ENCODE assay signal across 8 mouse cellular contexts in genomic region chr11:96827917-96828316, GRCm38 (mm10). TPM values are rescaled to one million over a fixed set of nuclear protein-coding genes. Genes with fewer than 3 reads are reported as not detected.
DNase-seq lines count a peak whose midpoint lies in the region; ATAC-seq lines count a peak whose summit lies in the region.

No protein-coding gene starts in this region.

- 65% methylated on average over 9 of the region's 9 CpGs for WGBS in lung, embryonic 15.5 days
- 73% methylated on average over 9 of the region's 9 CpGs for WGBS in embryonic facial prominence, embryonic 15.5 days
- 68% methylated on average over 9 of the region's 9 CpGs for WGBS in hindbrain, embryonic 15.5 days
- WGBS in neural tube, embryonic 12.5 days, result 77% methylated on average over 9 of the region's 9 CpGs

- H3K27ac ChIP-seq in lung, embryonic 15.5 days, result no peak overlapping the region
- H3K27ac ChIP-seq in embryonic facial prominence, embryonic 15.5 days (replicated peaks), result peak overlapping the region; percentile 34
- H3K27ac ChIP-seq in hindbrain, embryonic 15.5 days (replicated peaks), result peak overlapping the region; percentile 31; the same call in 1 of the 2 replicates
- H3K27ac ChIP-seq in neural tube, embryonic 12.5 days, result no peak overlapping the region

- peak overlapping the region; percentile 8; the same call in 1 of the 2 replicates for H3K4me3 ChIP-seq in lung, embryonic 15.5 days
- peak overlapping the region; percentile 9; the same call in 1 of the 2 replicates for H3K4me3 ChIP-seq in embryonic facial prominence, embryonic 15.5 days (replicated peaks)
- H3K4me3 ChIP-seq in hindbrain, embryonic 15.5 days, result 0 out of 2 replicates have a peak overlapping the region, but pooled peaks have one; percentile 7
- H3K4me3 ChIP-seq in neural tube, embryonic 12.5 days, result no peak overlapping the region

- H3K27me3 ChIP-seq in lung, embryonic 15.5 days, result no peaks in the 10 kb centered on the region
- no peaks in the 10 kb centered on the region for H3K27me3 ChIP-seq in embryonic facial prominence, embryonic 15.5 days
- no peaks in the 10 kb centered on the region for H3K27me3 ChIP-seq in hindbrain, embryonic 15.5 days
- no peaks in the 10 kb centered on the region for H3K27me3 ChIP-seq in neural tube, embryonic 12.5 days (replicated peaks)

- H3K36me3 ChIP-seq in lung, embryonic 15.5 days, result peaks cover 15% of the 10 kb centered on the region
- H3K36me3 ChIP-seq in embryonic facial prominence, embryonic 15.5 days, result peaks cover 15% of the 10 kb centered on the region
- peaks cover 2% of the 10 kb centered on the region; the same call in 1 of the 2 replicates for H3K36me3 ChIP-seq in hindbrain, embryonic 15.5 days
- peaks cover 17% of the 10 kb centered on the region for H3K36me3 ChIP-seq in neural tube, embryonic 12.5 days

- H3K4me2 ChIP-seq in lung, embryonic 15.5 days, result peak overlapping the region; percentile 65
- peak overlapping the region; percentile 87 for H3K4me2 ChIP-seq in embryonic facial prominence, embryonic 15.5 days (replicated peaks)
- H3K4me2 ChIP-seq in hindbrain, embryonic 15.5 days, result peak overlapping the region; percentile 86
- peak overlapping the region; percentile 97 for H3K4me2 ChIP-seq in neural tube, embryonic 12.5 days (replicated peaks)

- DNase-seq in lung, postnatal 10 days, result no peak
- no peak for DNase-seq in adrenal gland, adult 18-20 months (ENCODE audit: low spot score in 2 of 2)
- no peak for DNase-seq in right cerebral cortex, adult 18-20 months
- no peak for DNase-seq in spleen, postnatal 14 days (ENCODE audit: low spot score in 2 of 2)

- ATAC-seq in lung, embryonic 15.5 days (ENCODE audit: borderline replicate concordance, extremely low read depth, low FRiP score, low TSS enrichment), result no peak
- ATAC-seq in embryonic facial prominence, embryonic 15.5 days (ENCODE audit: insufficient number of reproducible peaks, low FRiP score, low TSS enrichment, low read depth), result no peak
- ATAC-seq in hindbrain, embryonic 15.5 days (ENCODE audit: low FRiP score, low read depth), result no peak
- ATAC-seq in neural tube, embryonic 12.5 days (ENCODE audit: low FRiP score, low read depth), result no peak

- H3K4me1 ChIP-seq in lung, embryonic 15.5 days, result peaks cover 59% of the 10 kb centered on the region
- H3K4me1 ChIP-seq in embryonic facial prominence, embryonic 15.5 days, result peaks cover 62% of the 10 kb centered on the region
- H3K4me1 ChIP-seq in hindbrain, embryonic 15.5 days (replicated peaks), result peaks cover 65% of the 10 kb centered on the region
- peaks cover 63% of the 10 kb centered on the region for H3K4me1 ChIP-seq in neural tube, embryonic 12.5 days

- no peaks in the 10 kb centered on the region for H3K9me3 ChIP-seq in lung, embryonic 15.5 days
- no peaks in the 10 kb centered on the region for H3K9me3 ChIP-seq in embryonic facial prominence, embryonic 15.5 days (replicated peaks)
- no peaks in the 10 kb centered on the region for H3K9me3 ChIP-seq in hindbrain, embryonic 15.5 days
- H3K9me3 ChIP-seq in neural tube, embryonic 12.5 days, result no peaks in the 10 kb centered on the region

- no peak overlapping the region for H3K9ac ChIP-seq in lung, embryonic 15.5 days
- H3K9ac ChIP-seq in embryonic facial prominence, embryonic 15.5 days, result no peak overlapping the region; the same call in 1 of the 2 replicates
- H3K9ac ChIP-seq in hindbrain, embryonic 15.5 days, result peak overlapping the region; percentile 22; the same call in 1 of the 2 replicates
- H3K9ac ChIP-seq in neural tube, embryonic 12.5 days, result no peak overlapping the region

RNA-seq across cellular contexts. Expression of gene Nfe2l1, which starts 1.9 kb away (rescaled TPM):
- polyA plus RNA-seq in lung, embryonic 15.5 days (2015; fragmentation: Nextera tagmentation; extraction: Ambion mirVana), result 62.5 and 65.0 TPM in 2 replicates
- polyA plus RNA-seq in embryonic facial prominence, embryonic 15.5 days (2015; fragmentation: Nextera tagmentation; extraction: Ambion mirVana), result 71.7 and 76.0 TPM in 2 replicates
- 74.3 and 80.5 TPM in 2 replicates for polyA plus RNA-seq in hindbrain, embryonic 15.5 days (2015; fragmentation: Nextera tagmentation; extraction: Ambion mirVana)
- polyA plus RNA-seq in neural tube, embryonic 12.5 days (2016; fragmentation: Nextera tagmentation; extraction: Ambion mirVana), result 75.5 and 79.5 TPM in 2 replicates
- 100 to 1,000 TPM; 458 to 704 TPM for total RNA-seq in adrenal gland, adult 18-20 months (2021)

RNA-seq across cellular contexts. Expression of gene Copz2, which starts 21.8 kb away (rescaled TPM):
- 134 and 138 TPM in 2 replicates for polyA plus RNA-seq in lung, embryonic 15.5 days (2015; fragmentation: Nextera tagmentation; extraction: Ambion mirVana)
- polyA plus RNA-seq in embryonic facial prominence, embryonic 15.5 days (2015; fragmentation: Nextera tagmentation; extraction: Ambion mirVana), result 191 and 194 TPM in 2 replicates
- 21.9 and 25.9 TPM in 2 replicates for polyA plus RNA-seq in hindbrain, embryonic 15.5 days (2015; fragmentation: Nextera tagmentation; extraction: Ambion mirVana)
- 41.4 and 46.9 TPM in 2 replicates for polyA plus RNA-seq in neural tube, embryonic 12.5 days (2016; fragmentation: Nextera tagmentation; extraction: Ambion mirVana)
- 10 to 100 TPM; 56.5 to 60.6 TPM for total RNA-seq in adrenal gland, adult 18-20 months (2021)

RNA-seq across cellular contexts. Expression of gene Cbx1, which starts 39.0 kb away (rescaled TPM):
- 114 and 121 TPM in 2 replicates for polyA plus RNA-seq in lung, embryonic 15.5 days (2015; fragmentation: Nextera tagmentation; extraction: Ambion mirVana)
- 93.4 and 102 TPM in 2 replicates for polyA plus RNA-seq in embryonic facial prominence, embryonic 15.5 days (2015; fragmentation: Nextera tagmentation; extraction: Ambion mirVana)
- polyA plus RNA-seq in hindbrain, embryonic 15.5 days (2015; fragmentation: Nextera tagmentation; extraction: Ambion mirVana), result 66.0 and 78.0 TPM in 2 replicates
- 125 and 143 TPM in 2 replicates for polyA plus RNA-seq in neural tube, embryonic 12.5 days (2016; fragmentation: Nextera tagmentation; extraction: Ambion mirVana)
- 10 to 100 TPM; 56.6 to 83.6 TPM for total RNA-seq in adrenal gland, adult 18-20 months (2021)

RNA-seq across cellular contexts. Expression of gene Snx11, which starts 50.6 kb away (rescaled TPM):
- polyA plus RNA-seq in lung, embryonic 15.5 days (2015; fragmentation: Nextera tagmentation; extraction: Ambion mirVana), result 20.0 and 20.3 TPM in 2 replicates
- 22.4 and 23.8 TPM in 2 replicates for polyA plus RNA-seq in embryonic facial prominence, embryonic 15.5 days (2015; fragmentation: Nextera tagmentation; extraction: Ambion mirVana)
- polyA plus RNA-seq in hindbrain, embryonic 15.5 days (2015; fragmentation: Nextera tagmentation; extraction: Ambion mirVana), result 55.6 and 64.2 TPM in 2 replicates
- 57.0 and 58.4 TPM in 2 replicates for polyA plus RNA-seq in neural tube, embryonic 12.5 days (2016; fragmentation: Nextera tagmentation; extraction: Ambion mirVana)
- 10 to 100 TPM; 29.2 to 33.6 TPM for total RNA-seq in adrenal gland, adult 18-20 months (2021)

Comparison
In these comparisons a context has a peak if more than half of its experiments do, and no peak if none do; other contexts are left out.
1. H3K27ac ChIP-seq: peak in embryonic facial prominence, embryonic 15.5 days (single experiment) and hindbrain, embryonic 15.5 days (single experiment); none in lung, embryonic 15.5 days (single experiment) and neural tube, embryonic 12.5 days (single experiment).
2. Peak in every context shown above with its lines, with median percentiles within 50 percentile points of each other: H3K4me2 ChIP-seq.